Mouse (Mus musculus) midbrain, postnatal 0 days (tissue): ENCODE measurements at regions not wholly inside any gene's neighbourhood (a gene's known extent, or its start where the extent isn't known, plus 50 kb on each side); places are given as distances from the start of the nearest gene placed in this dataset.

Source experiments
- ATAC-seq: fragments of 200-750 bp; cut with Nextera tagmentation; 2 replicates; pipeline ENCODE4 v1.8.0; 2017; ENCODE audit warnings: moderate number of reproducible peaks, mild to moderate bottlenecking, moderate TSS enrichment, moderate library complexity; ENCODE audit not compliant: low FRiP score
- DNase-seq: peaks from one replicate; pipeline ENCODE4 v3.0.0-alpha.2; 2015; ENCODE audit warnings: low spot score
- H3K27ac ChIP-seq: fragments of 300-500 bp; sonication (generic); 2 replicates; pipeline ENCODE4 v1.5.1; 2014; ENCODE audit warnings: low read depth, mild to moderate bottlenecking, low read length, mixed read lengths
- H3K27me3 ChIP-seq: fragments of 300-500 bp; sonication (generic); 2 replicates; pipeline ENCODE4 v1.6.1; 2014; ENCODE audit warnings: low read length, control low read depth, mixed read lengths; ENCODE audit not compliant: insufficient read depth
- H3K36me3 ChIP-seq: fragments of 300-500 bp; sonication (generic); 2 replicates; pipeline ENCODE4 v1.6.1; 2014; ENCODE audit warnings: low read length, control low read depth, mixed read lengths; ENCODE audit not compliant: insufficient read depth
- H3K4me1 ChIP-seq: fragments of 300-500 bp; sonication (generic); 2 replicates; pipeline ENCODE4 v1.6.1; 2014; ENCODE audit warnings: mild to moderate bottlenecking, control low read depth, antibody characterized with exemption, low read length, mixed read lengths; ENCODE audit not compliant: insufficient read depth
- H3K4me2 ChIP-seq: fragments of 300-500 bp; sonication (generic); 2 replicates; pipeline ENCODE4 v1.6.1; 2014; ENCODE audit warnings: low read depth, mild to moderate bottlenecking, low read length, mixed read lengths; ENCODE audit not compliant: poor library complexity, severe bottlenecking
- H3K4me3 ChIP-seq: fragments of 300-500 bp; sonication (generic); 2 replicates; pipeline ENCODE4 v1.5.1; 2014; ENCODE audit warnings: low read depth, mild to moderate bottlenecking, low read length, moderate library complexity
- H3K9ac ChIP-seq: fragments of 300-500 bp; sonication (generic); replicated peaks from 2 replicates; pipeline ENCODE4 v1.6.1; 2014; ENCODE audit warnings: mild to moderate bottlenecking, low read length, moderate library complexity, mixed read lengths; ENCODE audit not compliant: poor library complexity, severe bottlenecking
- H3K9me3 ChIP-seq: fragments of 300-500 bp; sonication (generic); 2 replicates; pipeline ENCODE4 v1.6.1; 2016; ENCODE audit warnings: low read length, control low read depth
- CTCF ChIP-seq: IDR thresholded peaks from 2 replicates; pipeline ENCODE4 v1.5.1; 2016; ENCODE audit warnings: antibody characterized with exemption, mild to moderate bottlenecking
- WGBS: fragments of 180-500 bp; shearing (Covaris S2); extraction: QIAGEN DNeasy Blood & Tissue Kit; methylation state at CpG from one replicate; pipeline ENCODE4 v1.1.7; 2014; 5-methylcytosine and 5-hydroxymethylcytosine counted together

DNA sequence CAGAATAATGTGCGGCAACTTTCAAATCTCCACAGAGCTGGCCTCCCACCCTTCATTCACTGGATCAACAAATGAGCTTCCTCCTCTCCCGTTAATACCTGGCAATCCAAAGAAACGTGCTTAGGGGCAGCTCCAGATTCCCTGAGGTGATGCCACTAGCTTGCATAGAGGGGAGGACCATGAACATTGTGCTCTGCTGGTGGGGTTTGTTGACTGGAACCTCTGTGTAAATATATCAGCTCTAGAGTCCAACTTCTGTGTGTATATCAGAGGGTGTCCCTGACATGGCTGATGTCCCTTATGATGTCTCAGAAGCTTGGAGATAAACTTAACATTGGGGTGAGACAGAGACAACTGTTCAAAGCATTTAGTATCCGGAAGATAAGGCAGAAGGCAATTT is 209.6 kb upstream of the Prep start:
- DNase-seq (no peak), ATAC-seq (no peak)
- Histone ChIP-seq H3K4me1 (no peaks in the 10 kb centered on the region), H3K9me3 (no peaks in the 10 kb centered on the region), H3K4me2 (no peak overlapping the region), H3K4me3 (no peak overlapping the region), H3K36me3 (no peaks in the 10 kb centered on the region), H3K27me3 (no peaks in the 10 kb centered on the region), H3K9ac (no peak overlapping the region), H3K27ac (no peak overlapping the region)
- no peak for TF ChIP-seq CTCF
- 85% methylated on average over 4 of the region's 4 CpGs for WGBS

DNA sequence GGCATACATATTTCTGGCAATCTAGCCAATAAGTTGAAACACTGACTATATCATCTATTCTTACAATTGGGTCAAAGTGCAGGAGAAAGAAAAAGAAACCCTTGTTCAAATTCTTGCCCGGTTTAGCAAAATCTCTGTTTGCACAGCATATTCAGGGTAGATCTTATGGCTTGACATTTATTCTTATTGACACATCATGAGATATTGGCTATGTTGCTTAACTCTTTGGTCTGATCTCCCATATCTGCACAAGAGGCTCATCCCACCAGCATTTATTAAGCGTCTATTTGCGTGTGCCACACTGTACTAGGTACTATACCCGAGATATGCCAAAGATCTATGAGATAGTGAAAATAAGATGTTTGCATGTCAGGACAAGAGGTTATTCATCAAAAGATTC is 212.9 kb upstream of the Prep start:
- no peak for ATAC-seq
- no peaks in the 10 kb centered on the region for H3K36me3 ChIP-seq

DNA sequence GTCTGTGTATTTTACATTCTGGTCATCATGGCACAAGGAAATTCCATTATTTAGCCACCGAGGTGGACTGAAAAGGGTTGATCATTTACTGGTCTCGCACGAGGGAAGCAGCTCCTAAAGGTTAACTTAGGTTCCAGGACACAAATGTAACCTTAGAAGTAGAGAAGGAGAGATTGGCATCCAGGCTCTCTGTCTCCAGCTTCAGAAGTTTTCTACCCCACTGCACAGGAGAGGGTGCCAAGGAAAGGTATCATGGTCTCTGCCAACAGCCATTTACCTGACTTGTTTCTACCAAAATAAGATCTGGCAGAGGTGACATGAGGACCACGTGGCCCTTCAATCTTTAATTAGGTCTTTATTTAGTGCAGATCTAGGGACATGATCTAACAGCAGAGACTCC is 218.0 kb upstream of the Prep start:
- no peak for TF ChIP-seq CTCF
- 93% methylated on average over 4 of the region's 4 CpGs for WGBS
- no peaks in the 10 kb centered on the region for H3K36me3 ChIP-seq
- no peaks in the 10 kb centered on the region for H3K9me3 ChIP-seq
- no peaks in the 10 kb centered on the region for H3K27me3 ChIP-seq
- no peak for ATAC-seq
- H3K9ac ChIP-seq, result no peak overlapping the region
- no peak for DNase-seq
- no peak overlapping the region for H3K4me3 ChIP-seq
- H3K4me1 ChIP-seq, result no peaks in the 10 kb centered on the region
- H3K27ac ChIP-seq, result no peak overlapping the region
- H3K4me2 ChIP-seq, result no peak overlapping the region

More for the DNA sequence above, 212.9 kb upstream of the Prep start:
- Histone ChIP-seq H3K4me3 (no peak overlapping the region), H3K9ac (no peak overlapping the region), H3K27ac (no peak overlapping the region), H3K4me1 (no peaks in the 10 kb centered on the region), H3K27me3 (no peaks in the 10 kb centered on the region), H3K4me2 (no peak overlapping the region), H3K9me3 (no peaks in the 10 kb centered on the region)
- no peak for DNase-seq
- TF ChIP-seq CTCF, result no peak
- 98% methylated on average over 4 of the region's 4 CpGs for WGBS

DNA sequence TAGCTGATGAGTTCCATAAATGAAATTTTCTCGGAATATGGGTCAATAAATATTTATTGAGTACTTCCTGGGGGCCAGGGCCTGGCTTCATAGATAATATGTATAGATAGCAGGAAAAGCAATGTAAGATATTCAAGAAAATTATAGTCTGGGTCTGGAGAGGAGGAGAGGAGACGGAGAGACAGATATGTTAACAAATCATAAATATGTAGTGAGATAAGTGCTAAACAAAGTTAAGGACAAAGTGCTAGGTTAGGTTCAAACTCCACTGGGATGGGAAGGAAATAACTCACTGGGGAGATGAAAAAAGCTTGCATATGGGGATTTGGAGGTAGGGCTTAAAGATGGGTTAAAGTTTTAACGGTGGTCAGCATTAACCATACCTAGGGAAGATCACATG is 220.2 kb upstream of the Prep start:
- no peak for TF ChIP-seq CTCF
- no peak overlapping the region for H3K4me3 ChIP-seq
- H3K4me2 ChIP-seq, result no peak overlapping the region
- no peak overlapping the region for H3K27ac ChIP-seq
- H3K4me1 ChIP-seq, result no peaks in the 10 kb centered on the region
- H3K9ac ChIP-seq, result no peak overlapping the region
- ATAC-seq (no peak), DNase-seq (no peak)
- H3K27me3 ChIP-seq, result no peaks in the 10 kb centered on the region
- no peaks in the 10 kb centered on the region for H3K36me3 ChIP-seq
- no peaks in the 10 kb centered on the region for H3K9me3 ChIP-seq
- 85% methylated on average over 3 of the region's 3 CpGs for WGBS

DNA sequence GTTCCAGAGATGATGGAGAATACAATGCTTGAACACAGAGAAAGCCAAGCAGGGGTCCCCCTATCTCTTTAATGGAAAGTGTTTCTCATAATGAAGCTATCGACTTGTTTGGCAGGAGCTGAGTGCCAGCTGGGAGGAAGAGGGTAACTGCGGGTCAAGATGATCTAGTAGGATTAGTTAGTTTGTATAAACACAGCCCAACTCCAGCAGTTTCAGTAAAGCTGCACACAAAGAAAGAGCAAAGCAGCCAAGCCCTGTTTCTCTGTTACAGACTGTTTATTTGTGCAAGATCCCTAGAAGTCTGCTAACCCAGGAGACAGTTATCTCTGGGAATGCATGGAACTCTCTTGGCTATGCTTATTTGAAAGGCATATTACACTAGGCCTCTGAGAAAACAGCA is 220.9 kb upstream of the Prep start:
- TF ChIP-seq CTCF, result no peak
- H3K9ac ChIP-seq, result no peak overlapping the region
- no peak overlapping the region for H3K27ac ChIP-seq
- no peak for ATAC-seq
- no peaks in the 10 kb centered on the region for H3K36me3 ChIP-seq
- H3K4me3 ChIP-seq, result no peak overlapping the region
- no peak for DNase-seq
- H3K9me3 ChIP-seq, result no peaks in the 10 kb centered on the region
- no peaks in the 10 kb centered on the region for H3K27me3 ChIP-seq
- H3K4me2 ChIP-seq, result no peak overlapping the region
- no peaks in the 10 kb centered on the region for H3K4me1 ChIP-seq
- 5% methylated on average over 2 of the region's 2 CpGs for WGBS

DNA sequence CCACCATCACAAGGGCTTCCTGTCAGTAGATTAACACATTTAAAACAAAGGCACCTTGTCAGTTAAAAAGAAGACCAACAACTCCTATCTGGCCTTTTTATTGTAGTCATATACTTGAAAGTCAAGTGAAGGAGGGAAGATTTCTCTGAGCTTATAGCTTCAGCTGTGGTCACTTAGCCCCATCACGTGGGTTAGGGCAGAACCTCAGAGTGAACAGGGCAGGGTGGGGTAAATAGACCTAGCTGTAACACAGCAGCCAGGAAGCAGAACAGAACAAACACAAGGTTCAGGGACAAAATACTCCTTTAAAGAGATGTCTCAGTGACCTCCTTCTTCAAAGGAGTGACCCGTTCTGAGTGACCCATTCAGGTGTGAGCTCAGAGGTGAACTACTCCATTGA is 226.6 kb upstream of the Prep start:
- DNase-seq, result no peak
- Histone ChIP-seq H3K27me3 (no peaks in the 10 kb centered on the region), H3K36me3 (no peaks in the 10 kb centered on the region), H3K4me2 (no peak overlapping the region), H3K27ac (no peak overlapping the region), H3K4me3 (no peak overlapping the region), H3K9me3 (no peaks in the 10 kb centered on the region), H3K9ac (no peak overlapping the region), H3K4me1 (no peaks in the 10 kb centered on the region)
- no peak for ATAC-seq
- TF ChIP-seq CTCF, result no peak
- 81% methylated on average over 2 of the region's 2 CpGs for WGBS

DNA sequence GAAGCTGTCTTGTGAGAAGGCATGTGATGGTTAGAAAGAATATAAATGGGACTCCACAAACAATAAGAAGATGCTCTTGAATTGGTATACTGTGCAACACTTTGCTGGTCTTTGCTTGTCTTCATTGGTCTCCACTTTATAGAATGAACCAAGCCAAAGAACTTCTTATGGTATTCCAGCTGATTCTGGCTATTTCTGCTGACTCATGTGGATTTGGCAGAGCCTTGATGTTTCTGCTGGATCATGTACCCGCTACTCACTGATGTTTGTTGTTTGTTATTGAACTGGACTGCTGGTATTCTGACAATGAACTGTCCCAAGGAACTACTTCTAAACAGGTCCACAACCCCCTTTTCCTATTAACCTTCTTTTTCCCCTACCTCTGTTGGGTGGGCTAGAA is 234.5 kb upstream of the Prep start:
- WGBS, result 82% methylated on average over 1 of the region's 1 CpGs
- H3K4me2 ChIP-seq, result no peak overlapping the region
- ATAC-seq (no peak), DNase-seq (no peak)
- no peak overlapping the region for H3K27ac ChIP-seq
- no peaks in the 10 kb centered on the region for H3K36me3 ChIP-seq
- no peaks in the 10 kb centered on the region for H3K4me1 ChIP-seq
- H3K9me3 ChIP-seq, result no peaks in the 10 kb centered on the region
- H3K27me3 ChIP-seq, result no peaks in the 10 kb centered on the region
- no peak overlapping the region for H3K4me3 ChIP-seq
- no peak overlapping the region for H3K9ac ChIP-seq
- no peak for TF ChIP-seq CTCF
